ENCODE assay signal across 26 mouse cellular contexts in the genomic region with DNA sequence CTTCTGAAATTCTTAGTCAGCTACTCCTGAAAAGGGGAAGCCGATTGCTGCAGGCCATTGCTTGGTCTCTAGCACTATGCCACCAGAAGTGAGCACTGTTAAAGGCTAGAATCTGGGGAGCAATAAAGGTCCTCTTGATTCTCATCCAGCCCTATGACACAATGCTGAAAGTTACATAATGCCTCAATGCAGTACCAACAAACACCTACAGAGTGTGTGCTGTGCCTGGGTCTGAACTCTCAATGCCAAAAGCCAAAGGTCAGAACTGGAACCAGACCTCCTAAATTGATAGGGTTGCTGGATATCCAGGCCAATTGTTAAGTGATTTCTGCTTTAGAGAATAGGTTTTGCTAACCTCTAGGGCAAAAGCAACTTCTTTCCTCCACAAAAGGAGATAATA. TPM values are rescaled to one million over a fixed set of nuclear protein-coding genes. Genes with fewer than 3 reads are reported as not detected.
DNase-seq lines count a peak whose midpoint lies in the region; ATAC-seq and TF ChIP-seq lines count a peak whose summit lies in the region.
"Had no signal": no experiment of that assay in that cellular context is flagged by ENCODE, and none has a peak within 500 bp of the region (broad histone marks: within the 10 kb centered on the region; RNA-seq: fewer than 3 reads in every experiment).

No protein-coding gene starts in this region.

- TF ChIP-seq CTCF in layer of hippocampus, adult 2 months (conservative IDR thresholded peaks at IDR 0.05) = peak; percentile 60
- 0 out of 2 replicates have a peak, but pooled peaks have one; percentile 9 for TF ChIP-seq CTCF in lung, postnatal 0 days (IDR thresholded peaks at IDR 0.05)
- TF ChIP-seq CTCF in lung, adult 2 months (IDR thresholded peaks at IDR 0.05; ENCODE audit: insufficient read depth, low read length) = no peak

- H3K27ac ChIP-seq in layer of hippocampus, adult 2 months = peak overlapping the region; percentile 23; the same call in 1 of the 2 replicates
- no peak overlapping the region for H3K27ac ChIP-seq in lung, postnatal 0 days (ENCODE audit: low read length)
- H3K27ac ChIP-seq: embryonic facial prominence, embryonic 12.5 days; heart, adult 2 months; heart, embryonic 13.5 days; hindbrain, embryonic 12.5 days; limb, embryonic 15.5 days; lung, embryonic 15.5 days; midbrain, embryonic 12.5 days had no signal

- intact Hi-C loops in left cerebral cortex, postnatal 4 days (cut with DNase I) = no loop called here

- TF ChIP-seq EP300 in lung, postnatal 0 days (IDR thresholded peaks at IDR 0.05) = no peak

- no peaks in the 10 kb centered on the region for H3K9me3 ChIP-seq in lung, postnatal 0 days (ENCODE audit: low read length)
- H3K9me3 ChIP-seq: embryonic facial prominence, embryonic 12.5 days; heart, embryonic 13.5 days; hindbrain, embryonic 12.5 days; limb, embryonic 15.5 days; lung, embryonic 15.5 days; midbrain, embryonic 12.5 days had no signal

- no peak overlapping the region for H3K4me3 ChIP-seq in layer of hippocampus, adult 2 months
- H3K4me3 ChIP-seq in lung, postnatal 0 days (ENCODE audit: low read depth, low read length) = no peak overlapping the region
- no peak overlapping the region for H3K4me3 ChIP-seq in lung, adult 2 months (replicated peaks; ENCODE audit: extremely low read depth, low read depth, low read length)
- H3K4me3 ChIP-seq: embryonic facial prominence, embryonic 12.5 days; heart, adult 2 months; heart, embryonic 13.5 days; hindbrain, embryonic 12.5 days; limb, embryonic 15.5 days; lung, embryonic 15.5 days; midbrain, embryonic 12.5 days had no signal

- no peak overlapping the region for H3K4me2 ChIP-seq in lung, postnatal 0 days (replicated peaks; ENCODE audit: low read depth, low read length)
- H3K4me2 ChIP-seq: embryonic facial prominence, embryonic 12.5 days; heart, embryonic 13.5 days; hindbrain, embryonic 12.5 days; limb, embryonic 15.5 days; lung, embryonic 15.5 days; midbrain, embryonic 12.5 days had no signal

- WGBS in lung, postnatal 0 days = 88% methylated on average over 1 of the region's 1 CpGs
- WGBS in lung, adult 2 months = 72% methylated on average over 1 of the region's 1 CpGs

- DNase-seq in layer of hippocampus, adult 2 months (ENCODE audit: low spot score in 2 of 2) = no peak
- no peak for DNase-seq in layer of hippocampus, adult 18-20 months (ENCODE audit: low spot score in 2 of 2)
- DNase-seq in lung, postnatal 0 days (ENCODE audit: low spot score) = no peak
- DNase-seq in lung, adult 2 months = no peak
- DNase-seq in left cerebral cortex, postnatal 4 days = no peak
- DNase-seq: cerebellum, adult 11-12 months; cerebellum, postnatal 10 days; forebrain, postnatal 0 days; gastrocnemius, postnatal 14 days; heart, adult 2 months; heart, postnatal 14 days; kidney, adult 18-20 months; kidney, postnatal 4 days; right cerebral cortex, postnatal 14 days; thymus, postnatal 14 days had no signal

- H3K4me1 ChIP-seq in lung, postnatal 0 days (ENCODE audit: insufficient read depth, low read depth, low read length) = no peaks in the 10 kb centered on the region
- no peaks in the 10 kb centered on the region for H3K4me1 ChIP-seq in lung, adult 2 months (ENCODE audit: control insufficient read depth, insufficient read depth, low read length)
- H3K4me1 ChIP-seq: embryonic facial prominence, embryonic 12.5 days; heart, embryonic 13.5 days; hindbrain, embryonic 12.5 days; limb, embryonic 15.5 days; lung, embryonic 15.5 days; midbrain, embryonic 12.5 days had no signal

- H3K9ac ChIP-seq in lung, postnatal 0 days (replicated peaks; ENCODE audit: low read depth) = no peak overlapping the region
- H3K9ac ChIP-seq: embryonic facial prominence, embryonic 12.5 days; forebrain, postnatal 0 days; heart, embryonic 13.5 days; hindbrain, embryonic 12.5 days; limb, embryonic 15.5 days; lung, embryonic 15.5 days; midbrain, embryonic 12.5 days had no signal

- H3K36me3 ChIP-seq in lung, postnatal 0 days (ENCODE audit: insufficient read depth, low read length) = no peaks in the 10 kb centered on the region
- H3K36me3 ChIP-seq: embryonic facial prominence, embryonic 12.5 days; heart, embryonic 13.5 days; hindbrain, embryonic 12.5 days; limb, embryonic 15.5 days; lung, embryonic 15.5 days; midbrain, embryonic 12.5 days had no signal

- peaks cover 7% of the 10 kb centered on the region; the same call in 1 of the 2 replicates for H3K27me3 ChIP-seq in lung, postnatal 0 days (replicated peaks; ENCODE audit: insufficient read depth, low read length)

- no peak for ATAC-seq in lung, postnatal 0 days
- ATAC-seq in megakaryocyte, adult 5-6 weeks (ENCODE audit: poor library complexity, severe bottlenecking) = peak; percentile 24; the same call in 1 of the 2 replicates
- no peak for ATAC-seq in activated CD4-positive, CD25-positive, alpha-beta regulatory T cell, adult 4 months
- ATAC-seq: forebrain, postnatal 0 days had no signal

- no peak for TF ChIP-seq POLR2A in lung, adult 2 months (IDR thresholded peaks at IDR 0.05; ENCODE audit: borderline replicate concordance, extremely low read depth, low read depth, low read length)

RNA-seq across cellular contexts. Expression of gene Rasgrf1, which starts 7.7 kb away (rescaled TPM):
- total RNA-seq in layer of hippocampus, adult 2 months (2021) = 100 to 1,000 TPM; 480 to 498 TPM
- 100 to 1,000 TPM; 523 to 556 TPM for total RNA-seq in layer of hippocampus, adult 18-20 months (2021)
- polyA plus RNA-seq in lung, postnatal 0 days (2015; fragmentation: Nextera tagmentation; extraction: Ambion mirVana) = 0.88 and 1.1 TPM in 2 replicates
- polyA plus RNA-seq in lung, adult 2 months (2012; rRNA removed) = 0.71 and 0.90 TPM in 2 replicates
- not detected in 2 replicates for total RNA-seq in megakaryocyte, adult 5-6 weeks (2015)
- total RNA-seq in megakaryocyte, adult 5-6 weeks (2017) = not detected in 2 replicates
- polyA plus RNA-seq in activated CD4-positive, CD25-positive, alpha-beta regulatory T cell, adult 4 months (2017; shearing (Covaris generic)) = not detected
- 10 to 100 TPM; 18.7 to 29.3 TPM for total RNA-seq in left cerebral cortex, postnatal 4 days (2021)
- total RNA-seq: heart, adult 2 months; heart, postnatal 14 days had no signal
- polyA plus RNA-seq: C2C12; forebrain, embryonic 11.5 days; heart, adult 2 months; neural tube, embryonic 11.5 days had no signal

Comparison
In these comparisons a context has a peak if more than half of its experiments do, and no peak if none do; other contexts are left out.
1. RNA of gene Rasgrf1, which starts 7.7 kb away (total RNA-seq): 523 to 556 TPM in layer of hippocampus, adult 18-20 months, 480 to 498 TPM in layer of hippocampus, adult 2 months and 18.7 to 29.3 TPM in left cerebral cortex, postnatal 4 days; not detected in megakaryocyte, adult 5-6 weeks; every median in the first group is over 10 times any median in the second.